26 mouse cellular contexts compared by ENCODE assay signal in genomic region chr4:40783049-40783448, GRCm38 (mm10).
"Had no signal": no experiment of that assay in that cellular context is flagged by ENCODE, and none has a peak within 500 bp of the region (broad histone marks: within the 10 kb centered on the region; RNA-seq: fewer than 3 reads in every experiment).

No protein-coding gene starts in this region.

- H3K4me1 ChIP-seq: forebrain, embryonic 12.5 days; forebrain, embryonic 13.5 days; forebrain, embryonic 15.5 days had no signal

- H3K27me3 ChIP-seq: embryonic facial prominence, embryonic 12.5 days; embryonic facial prominence, embryonic 13.5 days; embryonic facial prominence, embryonic 15.5 days; forebrain, embryonic 12.5 days; forebrain, embryonic 13.5 days; forebrain, embryonic 15.5 days had no signal

- H3K36me3 ChIP-seq: embryonic facial prominence, embryonic 10.5 days; embryonic facial prominence, embryonic 12.5 days; embryonic facial prominence, embryonic 13.5 days; embryonic facial prominence, embryonic 15.5 days; forebrain, embryonic 10.5 days; forebrain, embryonic 12.5 days; forebrain, embryonic 15.5 days had no signal

- H3K4me3 ChIP-seq: embryonic facial prominence, embryonic 10.5 days; embryonic facial prominence, embryonic 12.5 days; embryonic facial prominence, embryonic 13.5 days; embryonic facial prominence, embryonic 15.5 days; erythroblast, embryonic 14.5 days; forebrain, embryonic 10.5 days; forebrain, embryonic 12.5 days; forebrain, embryonic 13.5 days; forebrain, embryonic 15.5 days; gastrocnemius, adult 2 months; heart, adult 2 months had no signal

- H3K27ac ChIP-seq: embryonic facial prominence, embryonic 10.5 days; embryonic facial prominence, embryonic 12.5 days; embryonic facial prominence, embryonic 13.5 days; embryonic facial prominence, embryonic 15.5 days; forebrain, embryonic 10.5 days; forebrain, embryonic 12.5 days; forebrain, embryonic 13.5 days; forebrain, embryonic 15.5 days; gastrocnemius, adult 2 months; heart, adult 2 months had no signal

- DNase-seq: cerebellum, adult 9-11 months; cerebellum, postnatal 10 days; cerebellum, postnatal 14 days; cerebellum, postnatal 25 days; cerebellum, postnatal 36 days; embryo, embryonic 11 days; forebrain, postnatal 0 days; gastrocnemius, adult 2 months; gastrocnemius, postnatal 10 days; gastrocnemius, postnatal 14 days; gastrocnemius, postnatal 25 days; gastrocnemius, postnatal 36 days; heart, adult 11 months; heart, adult 18-20 months; heart, adult 2 months had no signal

- H3K9me3 ChIP-seq: embryonic facial prominence, embryonic 10.5 days; embryonic facial prominence, embryonic 12.5 days; embryonic facial prominence, embryonic 13.5 days; embryonic facial prominence, embryonic 15.5 days; forebrain, embryonic 10.5 days; forebrain, embryonic 12.5 days; forebrain, embryonic 13.5 days; forebrain, embryonic 15.5 days had no signal

- H3K9ac ChIP-seq: embryonic facial prominence, embryonic 12.5 days; embryonic facial prominence, embryonic 13.5 days; embryonic facial prominence, embryonic 15.5 days; forebrain, embryonic 12.5 days; forebrain, embryonic 13.5 days; forebrain, embryonic 15.5 days; forebrain, postnatal 0 days had no signal

- ATAC-seq: forebrain, embryonic 13.5 days; forebrain, embryonic 14.5 days; forebrain, embryonic 15.5 days; forebrain, embryonic 16.5 days; forebrain, postnatal 0 days had no signal
